In the genomic region with DNA sequence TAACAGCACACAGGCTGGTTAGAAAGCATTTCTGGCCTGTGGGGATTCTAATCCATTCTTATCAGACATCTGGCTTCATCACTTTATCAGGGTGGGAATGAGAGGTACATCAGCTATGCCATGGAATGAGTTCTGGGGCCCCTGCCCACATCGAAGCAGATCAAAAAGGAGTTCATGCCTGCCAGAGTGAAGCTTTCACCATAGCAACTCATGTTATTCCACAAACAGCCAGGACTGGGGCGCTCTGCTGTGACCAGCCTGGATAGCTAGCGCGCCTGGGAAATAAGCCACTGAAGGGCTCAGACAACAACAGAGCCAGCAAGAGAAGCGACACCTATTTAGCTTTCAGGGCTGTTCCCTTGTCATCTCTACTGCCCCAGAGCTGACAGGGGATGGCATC, we compare ENCODE assay signal across 9 mouse cellular contexts. TPM values are rescaled to one million over a fixed set of nuclear protein-coding genes. Genes with fewer than 3 reads are reported as not detected.
DNase-seq lines count a peak whose midpoint lies in the region; ATAC-seq and TF ChIP-seq lines count a peak whose summit lies in the region.
"Had no signal": no experiment of that assay in that cellular context is flagged by ENCODE, and none has a peak within 500 bp of the region (broad histone marks: within the 10 kb centered on the region; RNA-seq: fewer than 3 reads in every experiment).

No protein-coding gene starts in this region.

- no peaks in the 10 kb centered on the region for H3K27me3 ChIP-seq in cerebellum, adult 2 months (ENCODE audit: control insufficient read depth, insufficient read depth, low read length)
- H3K27me3 ChIP-seq in kidney, embryonic 16.5 days (ENCODE audit: insufficient read depth, low read length): no peaks in the 10 kb centered on the region
- no peaks in the 10 kb centered on the region for H3K27me3 ChIP-seq in neural tube, embryonic 13.5 days
- H3K27me3 ChIP-seq: embryonic facial prominence, embryonic 15.5 days had no signal

- H3K36me3 ChIP-seq in kidney, embryonic 16.5 days (ENCODE audit: insufficient read depth, low read length): peaks cover 5% of the 10 kb centered on the region; the same call in 1 of the 2 replicates
- H3K36me3 ChIP-seq in neural tube, embryonic 13.5 days: no peaks in the 10 kb centered on the region
- H3K36me3 ChIP-seq: embryonic facial prominence, embryonic 15.5 days had no signal

- no peak overlapping the region for H3K4me3 ChIP-seq in cerebellum, adult 2 months (replicated peaks; ENCODE audit: insufficient read depth, low read depth, low read length)
- no peak overlapping the region for H3K4me3 ChIP-seq in kidney, embryonic 16.5 days (ENCODE audit: low read length)
- H3K4me3 ChIP-seq in neural tube, embryonic 13.5 days: no peak overlapping the region
- H3K4me3 ChIP-seq: embryonic facial prominence, embryonic 15.5 days had no signal

- 48% methylated on average over 5 of the region's 5 CpGs for WGBS in cerebellum, adult 2 months
- 38% methylated on average over 5 of the region's 5 CpGs for WGBS in kidney, embryonic 16.5 days
- WGBS in neural tube, embryonic 13.5 days: 32% methylated on average over 5 of the region's 5 CpGs

- no peak for ATAC-seq in kidney, embryonic 16.5 days (ENCODE audit: low FRiP score, low TSS enrichment)
- ATAC-seq in neural tube, embryonic 13.5 days (ENCODE audit: low read depth): peak; percentile 16

- H3K9ac ChIP-seq in kidney, embryonic 16.5 days (replicated peaks; ENCODE audit: low read length): no peak overlapping the region; the same call in 1 of the 2 replicates
- H3K9ac ChIP-seq in neural tube, embryonic 13.5 days: no peak overlapping the region
- H3K9ac ChIP-seq: embryonic facial prominence, embryonic 15.5 days had no signal

- peak; percentile 61 to 64 for DNase-seq in cerebellum, postnatal 10 days
- no peak for DNase-seq in cerebellum, adult 2 months
- peak; percentile 18 to 37 for DNase-seq in lung, postnatal 4 days
- DNase-seq in lung, adult 18-20 months: no peak
- no peak for DNase-seq in cerebellum, adult 8-10 months
- DNase-seq in urinary bladder, adult 18-20 months (ENCODE audit: low spot score in 2 of 2): no peak

- TF ChIP-seq POLR2A in cerebellum, adult 2 months (IDR thresholded peaks at IDR 0.05; ENCODE audit: borderline replicate concordance, insufficient read depth, low read length): no peak

- H3K4me2 ChIP-seq in kidney, embryonic 16.5 days (replicated peaks; ENCODE audit: low read depth, low read length): 0 out of 2 replicates have a peak overlapping the region, but pooled peaks have one; percentile 8
- peak overlapping the region; percentile 6; the same call in 1 of the 2 replicates for H3K4me2 ChIP-seq in neural tube, embryonic 13.5 days
- H3K4me2 ChIP-seq: embryonic facial prominence, embryonic 15.5 days had no signal

- no peaks in the 10 kb centered on the region for H3K4me1 ChIP-seq in cerebellum, adult 2 months (ENCODE audit: control insufficient read depth, insufficient read depth, low read length)
- H3K4me1 ChIP-seq in kidney, embryonic 16.5 days (ENCODE audit: insufficient read depth, low read length): peaks cover 69% of the 10 kb centered on the region
- H3K4me1 ChIP-seq in neural tube, embryonic 13.5 days (replicated peaks): peaks cover 61% of the 10 kb centered on the region

- no peak for TF ChIP-seq CTCF in cerebellum, adult 2 months (IDR thresholded peaks at IDR 0.05; ENCODE audit: borderline replicate concordance, insufficient read depth, low read depth, low read length)

- no peaks in the 10 kb centered on the region for H3K9me3 ChIP-seq in kidney, embryonic 16.5 days (ENCODE audit: low read length)
- H3K9me3 ChIP-seq in neural tube, embryonic 13.5 days: no peaks in the 10 kb centered on the region
- H3K9me3 ChIP-seq: embryonic facial prominence, embryonic 15.5 days had no signal

- no peak overlapping the region for H3K27ac ChIP-seq in cerebellum, adult 2 months (ENCODE audit: insufficient read depth, low read length)
- H3K27ac ChIP-seq in kidney, embryonic 16.5 days (ENCODE audit: low read length): peak overlapping the region; percentile 51; the same call in 1 of the 2 replicates
- H3K27ac ChIP-seq in neural tube, embryonic 13.5 days (replicated peaks): peak overlapping the region; percentile 59
- H3K27ac ChIP-seq: embryonic facial prominence, embryonic 15.5 days had no signal

RNA-seq across cellular contexts. Expression of a gene that starts 4.8 kb away (rescaled TPM):
- 0.93 and 1.0 TPM in 2 replicates for polyA plus RNA-seq in cerebellum, adult 2 months (2012; rRNA removed)
- 8.6 and 10.2 TPM in 2 replicates for polyA plus RNA-seq in kidney, embryonic 16.5 days (2015; fragmentation: Nextera tagmentation; extraction: Ambion mirVana)
- 2.7 and 2.9 TPM in 2 replicates for polyA plus RNA-seq in neural tube, embryonic 13.5 days (2015; fragmentation: Nextera tagmentation; extraction: Ambion mirVana)

Comparison
In these comparisons a context has a peak if more than half of its experiments do, and no peak if none do; other contexts are left out.
1. DNase-seq: peak in cerebellum, postnatal 10 days (2 of 2) and lung, postnatal 4 days (2 of 2); none in cerebellum, adult 2 months (0 of 2), lung, adult 18-20 months (0 of 2), cerebellum, adult 8-10 months (single experiment) and urinary bladder, adult 18-20 months (0 of 2).